Mouse (Mus musculus) cerebellum, adult 2 months (tissue): Measurements from ENCODE around the gene 2010003K11Rik.

Experiments
- CTCF ChIP-seq: fragments of 200-500 bp; IDR thresholded peaks from 2 replicates; pipeline ENCODE4 v1.5.1; 2011; ENCODE audit warnings: low read depth, mild to moderate bottlenecking, control low read depth, low read length, moderate library complexity, borderline replicate concordance; ENCODE audit not compliant: insufficient read depth
- POLR2A ChIP-seq: fragments of 200-500 bp; IDR thresholded peaks from 2 replicates; pipeline ENCODE4 v1.6.1; 2011; ENCODE audit warnings: low read length, control low read depth, borderline replicate concordance; ENCODE audit not compliant: insufficient read depth

- TF ChIP-seq CTCF (no peak), POLR2A (no peak)
These were observed 17.9 kb upstream of the 2010003K11Rik start for GRCm38 (mm10) chr19:4516288-4516687.
